Mouse (Mus musculus) gonadal fat pad, adult 2 months (tissue): ENCODE measurements around the gene Ruvbl2. TPM values are rescaled to one million over a fixed set of nuclear protein-coding genes. Genes with fewer than 3 reads are reported as not detected.

Experiments used
- DNase-seq: peaks from one replicate; pipeline ENCODE4 v3.0.0-alpha.2; 2012; ENCODE audit warnings: low read depth
- polyA plus RNA-seq: library from polyadenylated mRNA; depleted of rRNA; stranded (reverse); fragments of >200 nt; gene quantifications from 2 replicates; pipeline ENCODE4 v1.2.3, GENCODE M21; 2012

Ruvbl2 gene
- polyA plus RNA-seq, 1 experiment, result 47.8 TPM

DNA sequence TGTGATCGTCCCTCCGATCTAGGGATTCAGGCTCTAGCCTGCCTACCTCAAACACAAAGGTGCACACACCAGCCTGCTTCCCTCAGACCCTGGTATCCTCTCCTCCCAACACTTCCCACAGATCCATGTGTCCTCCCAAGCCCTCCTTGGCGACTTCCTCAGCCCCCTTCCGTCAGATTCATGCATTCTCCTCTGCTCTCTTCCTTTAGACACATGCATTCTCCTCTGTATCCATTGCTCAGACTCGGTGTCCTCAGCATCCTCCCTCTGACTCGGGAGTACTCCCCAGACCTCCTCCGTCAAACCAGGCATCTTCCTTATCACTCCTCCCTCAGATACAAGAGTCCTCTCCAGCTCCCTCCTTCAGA lies 4.1 kb downstream of the Ruvbl2 start:
- no peak for DNase-seq

DNA sequence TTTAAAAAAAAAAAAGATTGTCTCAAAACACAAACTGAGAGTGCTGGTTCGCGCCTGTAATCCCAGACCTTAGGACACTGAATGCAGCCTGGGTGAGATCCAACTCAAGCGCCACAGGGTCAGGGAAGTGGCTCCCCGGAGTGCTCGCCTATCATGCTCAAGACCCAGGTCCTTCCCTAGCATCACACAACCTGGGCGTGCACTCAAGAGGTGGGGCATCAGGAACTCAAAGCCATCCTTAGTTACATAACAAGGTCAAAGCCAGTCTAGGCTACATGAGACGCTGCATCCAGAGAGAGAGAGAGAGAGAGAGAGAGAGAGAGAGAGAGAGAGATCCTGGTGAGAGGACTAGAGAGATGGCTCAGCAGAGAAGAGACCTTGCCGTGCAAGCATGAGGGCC lies 11.3 kb downstream of the Ruvbl2 start:
- no peak for DNase-seq

DNA sequence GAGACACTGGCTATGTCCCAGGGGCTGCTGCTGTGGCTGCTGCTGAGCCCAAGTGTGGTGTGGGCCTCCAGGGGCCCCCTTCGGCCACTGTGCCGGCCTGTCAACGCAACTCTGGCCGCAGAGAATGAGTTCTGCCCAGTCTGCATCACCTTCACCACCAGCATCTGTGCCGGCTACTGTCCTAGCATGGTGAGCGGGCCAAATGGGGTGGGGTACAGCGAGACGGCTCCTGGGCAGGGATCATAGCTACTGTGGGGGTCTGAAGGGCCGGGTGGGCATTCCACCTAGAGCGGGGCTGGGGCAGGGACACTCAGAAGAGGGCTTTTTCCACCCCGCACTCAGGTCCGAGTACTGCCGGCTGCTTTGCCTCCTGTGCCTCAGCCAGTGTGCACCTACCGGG lies 16.7 kb downstream of the Ruvbl2 start:
- DNase-seq, result no peak

DNA sequence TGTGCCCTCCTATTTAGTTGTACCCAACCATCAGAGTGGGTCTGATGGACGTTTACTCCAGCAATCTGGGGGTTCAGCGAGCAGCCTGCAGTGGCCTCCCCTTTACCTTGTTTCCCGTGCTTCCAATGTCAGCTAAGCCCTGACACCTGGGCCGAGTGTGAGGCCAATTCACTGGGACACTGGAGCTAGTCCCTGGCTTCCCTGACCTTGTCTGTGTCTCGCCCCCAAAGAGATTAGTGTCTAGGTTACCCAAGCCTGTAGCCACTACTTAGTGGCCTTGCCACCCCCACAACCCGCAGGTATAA lies 17.3 kb downstream of the Ruvbl2 start, which contains the start of gene Lhb:
Gene Lhb, plus strand, starts transcription at position 206 of the 305 bp plus-strand sequence.
- no peak for DNase-seq

DNA sequence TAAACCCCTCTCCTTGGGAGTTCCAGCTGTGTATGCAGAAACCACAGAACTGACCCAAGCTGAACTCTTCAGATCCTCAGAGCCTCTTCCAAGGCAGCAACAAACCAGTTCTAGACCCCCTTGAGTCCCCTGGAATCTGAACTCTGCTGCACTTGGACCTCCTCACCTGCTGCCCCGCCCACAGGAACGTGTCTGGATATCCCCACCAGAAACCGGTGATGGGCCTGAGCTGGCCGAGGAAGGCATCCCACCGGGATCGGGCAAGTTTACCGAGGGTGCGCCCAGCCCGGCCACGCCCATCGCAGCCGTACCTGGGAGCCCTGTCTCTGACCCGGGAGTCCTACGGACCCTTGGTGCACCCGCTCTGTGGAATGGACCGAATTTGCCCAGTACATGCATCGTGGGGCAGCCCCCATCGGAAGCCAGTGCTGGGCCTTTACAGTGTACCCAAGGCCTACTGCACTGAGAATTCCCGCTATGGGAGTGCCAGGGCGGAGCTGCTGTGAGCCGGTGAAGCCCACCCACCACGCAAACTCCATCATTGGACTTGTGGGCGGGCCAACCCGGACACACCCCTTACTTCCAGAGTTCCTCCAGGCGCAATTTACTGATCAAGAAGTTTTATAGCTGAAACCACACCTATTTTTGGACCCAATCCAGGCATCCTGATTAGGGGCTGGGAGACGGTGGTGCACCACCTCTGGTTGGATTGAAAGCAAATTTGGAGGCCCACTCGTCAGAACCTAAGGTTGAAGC lies 17.9 kb downstream of the Ruvbl2 start:
- no peak for DNase-seq

DNA sequence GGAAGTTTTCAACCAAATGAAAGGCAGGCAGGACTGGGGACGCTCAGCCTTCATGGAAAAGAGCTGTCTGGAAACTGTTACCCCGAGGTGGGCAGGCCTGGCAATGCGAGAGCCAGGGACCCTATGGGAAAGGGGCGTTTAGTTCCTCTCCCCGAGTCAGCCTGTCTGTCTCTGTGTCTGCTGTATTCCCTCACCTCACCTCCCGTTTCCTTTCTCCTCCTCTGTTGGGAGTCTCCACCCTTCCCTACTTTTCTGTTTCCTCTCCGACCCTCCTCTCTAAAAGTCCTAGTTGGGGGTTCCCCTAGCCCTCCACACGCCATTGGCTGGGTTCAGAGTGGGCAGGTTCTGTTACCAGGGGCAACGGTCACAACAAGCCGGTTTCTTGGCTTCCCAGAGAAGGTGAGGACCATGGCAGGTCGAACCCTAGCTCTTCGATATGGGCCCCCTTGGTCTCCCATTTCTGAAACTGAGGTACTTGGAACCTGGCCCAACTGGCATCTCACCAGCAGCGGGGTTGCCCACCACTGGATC lies 19.9 kb downstream of the Ruvbl2 start:
- DNase-seq, result no peak

DNA sequence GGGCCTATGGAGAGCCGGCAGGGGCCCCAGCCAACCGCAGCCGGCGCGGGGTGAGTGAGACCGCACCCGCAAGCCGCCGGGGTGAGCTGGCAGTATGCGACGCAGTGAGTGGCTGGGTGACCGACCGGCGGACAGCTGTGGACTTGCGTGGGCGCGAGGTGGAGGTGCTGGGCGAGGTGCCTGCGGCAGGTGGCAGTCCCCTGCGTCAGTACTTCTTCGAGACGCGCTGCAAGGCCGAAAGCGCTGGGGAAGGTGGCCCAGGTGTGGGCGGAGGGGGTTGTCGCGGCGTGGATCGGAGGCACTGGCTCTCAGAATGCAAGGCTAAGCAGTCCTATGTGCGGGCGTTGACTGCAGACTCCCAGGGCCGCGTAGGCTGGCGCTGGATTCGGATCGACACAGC lies 22.3 kb downstream of the Ruvbl2 start:
- DNase-seq, result no peak

DNA sequence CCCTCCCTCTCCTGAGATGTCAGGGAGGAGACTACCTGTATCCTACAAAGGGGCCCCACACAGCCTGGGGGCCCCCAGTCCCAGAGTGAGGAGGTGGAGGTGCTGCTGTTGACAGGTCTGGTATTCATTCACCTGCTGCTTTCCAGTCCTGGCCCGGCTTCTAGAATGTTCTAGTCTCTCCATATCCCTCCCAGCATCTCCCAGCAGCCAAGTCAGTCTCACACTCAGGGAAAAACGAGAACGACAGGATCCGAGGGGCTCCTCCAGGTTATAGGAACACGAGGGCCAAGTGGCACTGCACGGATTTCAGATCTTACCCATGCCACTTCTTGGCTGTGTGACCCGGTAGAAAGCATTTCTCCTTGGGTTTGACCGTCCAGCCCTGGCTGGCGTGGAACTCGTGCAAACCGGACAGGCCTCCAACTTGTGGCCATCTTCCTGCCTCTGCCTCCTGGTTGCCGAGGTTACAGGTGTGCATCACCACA lies 23.1 kb downstream of the Ruvbl2 start:
- no peak for DNase-seq

DNA sequence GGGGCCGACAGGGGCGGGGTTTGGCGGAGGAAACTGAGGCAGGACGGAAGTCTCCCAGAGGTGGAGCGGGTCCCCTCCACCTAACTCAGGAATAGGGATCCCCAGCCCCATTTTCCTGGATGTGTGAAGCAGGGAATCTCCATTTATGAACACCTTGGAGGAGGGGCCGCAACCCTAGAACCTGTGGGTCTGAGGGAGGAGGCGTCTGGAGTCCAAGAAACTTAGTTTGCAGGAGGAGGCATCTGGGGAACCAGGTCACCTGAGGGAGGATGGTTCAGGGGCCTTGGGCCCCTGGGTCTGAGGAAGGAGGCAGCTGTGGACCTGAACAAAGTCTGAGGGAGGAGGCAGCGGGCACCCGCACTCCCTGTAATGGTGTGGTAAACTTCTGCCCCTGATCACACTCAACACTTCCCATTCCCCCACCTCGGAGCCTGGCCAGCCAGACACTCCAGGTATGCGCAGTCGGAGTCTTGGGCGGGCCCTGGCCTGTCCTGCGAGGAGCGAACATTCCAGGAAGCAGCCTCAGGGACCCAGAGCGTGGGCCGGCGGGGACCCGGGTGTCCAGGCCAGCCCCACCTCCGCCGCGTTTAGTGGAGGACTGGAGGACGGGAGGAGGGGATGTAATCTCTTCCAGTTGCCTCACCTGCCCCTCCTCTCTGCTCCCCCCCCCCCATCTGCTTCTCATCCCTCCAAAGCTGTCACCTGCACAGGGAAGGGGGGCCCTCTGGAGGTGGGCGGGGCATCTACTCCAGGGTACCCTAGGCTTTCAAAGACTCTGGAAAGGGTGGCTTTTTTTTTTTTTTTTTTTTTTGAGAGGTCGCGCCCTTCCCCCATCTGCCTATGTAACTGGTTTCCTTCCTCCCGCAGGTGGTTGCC lies 23.8 kb downstream of the Ruvbl2 start:
- DNase-seq, result no peak

DNA sequence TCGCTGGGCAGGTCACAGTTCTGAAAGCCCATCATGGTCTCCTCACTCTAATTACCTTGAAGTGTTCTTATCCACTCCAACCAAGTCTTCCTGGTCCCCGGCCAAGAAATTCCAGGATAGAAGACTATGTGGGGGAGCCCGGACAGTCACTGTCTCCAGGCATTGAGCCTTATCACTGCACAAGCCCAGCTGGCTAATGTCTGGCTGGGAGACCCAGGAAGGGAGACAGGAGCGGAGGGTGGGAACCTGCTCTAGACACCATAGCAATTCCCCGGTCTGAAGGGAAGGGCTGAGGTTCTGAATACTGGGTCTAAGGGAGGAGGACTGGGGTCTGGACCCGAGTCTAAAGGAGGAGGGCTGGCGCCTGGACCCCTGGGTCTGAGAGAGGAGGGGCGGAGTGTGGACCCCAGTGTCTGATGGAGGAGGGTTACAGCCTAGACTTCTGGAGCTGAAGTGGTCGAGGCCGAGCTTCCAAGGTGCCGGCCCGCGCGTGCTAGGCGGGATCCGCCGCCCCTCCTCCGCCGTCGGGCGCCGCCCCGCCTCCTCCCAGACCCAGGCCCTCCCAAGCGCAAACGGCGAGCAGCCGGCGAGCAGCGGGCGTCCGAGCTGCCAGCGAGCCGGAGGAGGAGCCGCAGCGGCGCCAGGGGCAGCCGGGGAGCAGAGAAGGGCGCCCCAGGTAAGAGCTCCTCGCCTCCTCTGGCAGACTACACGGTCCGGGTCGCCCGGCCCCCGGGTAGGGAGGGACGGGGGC lies 24.6 kb downstream of the Ruvbl2 start, which contains the start of gene Ntf5:
Gene Ntf5, plus strand, starts transcription at position 583 of the 751 bp plus-strand sequence.
- DNase-seq, result no peak

DNA sequence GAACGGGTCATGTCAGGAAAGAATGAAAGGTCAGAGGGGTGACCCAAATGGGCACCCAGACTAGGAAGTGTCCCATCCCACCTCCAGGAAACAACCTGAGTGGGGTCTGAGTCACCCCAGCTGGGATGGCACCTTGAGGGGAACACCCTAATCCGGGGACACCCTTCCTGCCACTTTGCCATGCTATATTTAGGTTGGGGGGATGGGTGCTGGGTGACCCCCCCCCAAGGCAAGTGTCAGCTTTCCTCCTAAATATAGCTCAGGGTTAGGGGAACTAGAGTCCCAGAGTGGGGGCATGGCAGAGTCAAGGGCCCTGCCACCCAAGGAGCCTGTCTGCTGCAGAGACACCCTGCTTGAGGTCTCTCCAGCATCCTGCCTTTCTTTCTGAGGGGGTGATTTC lies 25.5 kb downstream of the Ruvbl2 start:
- DNase-seq, result no peak

DNA sequence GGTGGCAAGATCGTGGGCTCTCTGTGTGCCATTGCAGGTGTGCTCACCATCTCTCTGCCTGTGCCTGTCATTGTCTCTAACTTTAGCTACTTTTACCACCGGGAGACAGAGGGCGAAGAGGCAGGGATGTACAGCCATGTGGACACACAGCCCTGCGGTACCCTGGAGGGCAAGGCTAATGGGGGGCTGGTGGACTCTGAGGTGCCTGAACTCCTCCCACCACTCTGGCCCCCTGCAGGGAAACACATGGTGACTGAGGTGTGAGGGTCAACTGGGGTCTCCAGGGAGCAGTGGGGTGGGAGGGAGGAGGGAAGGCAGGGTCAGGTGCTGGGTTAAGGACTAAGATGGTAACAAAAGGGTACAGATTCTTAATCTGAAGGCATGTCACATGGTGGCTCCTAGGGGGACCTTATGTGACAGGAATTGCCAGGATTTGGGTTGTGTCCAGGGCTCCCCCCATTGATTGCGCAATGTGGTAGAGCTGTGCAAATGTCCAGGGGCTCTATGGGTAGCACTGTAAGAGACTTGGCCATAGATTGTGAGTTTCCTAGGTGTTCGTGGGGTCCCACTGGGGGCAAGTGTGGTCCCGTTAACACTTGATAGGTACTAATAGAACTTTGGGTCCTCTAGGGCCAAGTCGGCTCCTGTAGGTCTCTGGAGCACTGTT lies 28.3 kb downstream of the Ruvbl2 start:
- DNase-seq, result no peak

DNA sequence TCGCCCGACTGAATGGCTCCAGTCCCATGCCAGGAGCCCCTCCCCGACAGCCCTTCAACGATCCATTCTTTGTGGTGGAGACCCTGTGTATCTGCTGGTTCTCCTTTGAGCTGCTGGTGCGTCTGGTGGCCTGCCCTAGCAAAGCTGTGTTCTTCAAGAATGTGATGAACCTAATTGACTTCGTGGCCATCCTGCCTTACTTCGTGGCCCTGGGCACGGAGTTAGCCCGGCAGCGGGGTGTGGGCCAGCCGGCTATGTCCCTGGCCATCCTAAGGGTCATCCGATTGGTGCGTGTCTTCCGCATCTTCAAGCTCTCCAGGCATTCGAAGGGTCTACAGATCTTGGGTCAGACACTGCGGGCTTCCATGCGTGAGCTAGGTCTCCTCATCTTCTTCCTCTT lies 28.9 kb downstream of the Ruvbl2 start:
- DNase-seq, result no peak

DNA sequence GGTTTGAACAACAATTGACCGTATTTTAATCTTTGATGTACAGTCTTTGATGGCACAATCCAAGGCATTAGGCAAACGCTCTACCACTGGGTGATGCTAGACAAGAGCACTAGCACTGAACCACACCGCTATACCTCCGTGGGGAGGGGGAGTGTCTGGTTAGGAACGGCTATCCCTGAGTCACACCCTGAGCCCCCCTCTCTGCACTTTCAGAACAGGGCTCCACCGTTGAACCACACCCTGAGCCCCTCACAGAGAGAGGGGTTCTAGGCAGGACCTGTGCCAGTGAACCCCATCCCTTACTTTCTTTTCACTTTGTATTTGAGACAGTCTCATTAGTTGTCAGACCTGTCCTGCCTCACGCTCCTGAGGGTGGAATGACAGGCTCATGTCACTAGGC lies 29.5 kb downstream of the Ruvbl2 start:
- no peak for DNase-seq

DNA sequence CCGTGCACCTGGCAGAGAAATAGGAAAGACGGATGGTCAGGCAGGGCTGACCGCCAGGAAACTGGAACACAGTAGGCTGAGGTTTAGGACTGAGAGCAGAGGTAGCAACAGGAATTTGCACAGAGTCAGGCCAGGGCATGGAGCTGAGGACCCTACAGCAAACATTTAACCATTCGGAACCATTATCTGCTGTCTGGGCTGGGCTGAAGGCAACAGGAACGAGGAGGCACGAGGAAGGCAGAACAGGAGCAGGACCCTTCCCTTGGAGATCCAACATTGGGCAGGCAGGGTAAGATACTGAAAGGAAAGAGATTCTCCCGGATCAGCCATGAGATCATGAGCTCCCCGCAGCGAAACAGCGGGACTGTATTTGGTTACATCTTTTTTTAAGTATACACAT lies 30.1 kb downstream of the Ruvbl2 start:
- DNase-seq, result no peak

DNA sequence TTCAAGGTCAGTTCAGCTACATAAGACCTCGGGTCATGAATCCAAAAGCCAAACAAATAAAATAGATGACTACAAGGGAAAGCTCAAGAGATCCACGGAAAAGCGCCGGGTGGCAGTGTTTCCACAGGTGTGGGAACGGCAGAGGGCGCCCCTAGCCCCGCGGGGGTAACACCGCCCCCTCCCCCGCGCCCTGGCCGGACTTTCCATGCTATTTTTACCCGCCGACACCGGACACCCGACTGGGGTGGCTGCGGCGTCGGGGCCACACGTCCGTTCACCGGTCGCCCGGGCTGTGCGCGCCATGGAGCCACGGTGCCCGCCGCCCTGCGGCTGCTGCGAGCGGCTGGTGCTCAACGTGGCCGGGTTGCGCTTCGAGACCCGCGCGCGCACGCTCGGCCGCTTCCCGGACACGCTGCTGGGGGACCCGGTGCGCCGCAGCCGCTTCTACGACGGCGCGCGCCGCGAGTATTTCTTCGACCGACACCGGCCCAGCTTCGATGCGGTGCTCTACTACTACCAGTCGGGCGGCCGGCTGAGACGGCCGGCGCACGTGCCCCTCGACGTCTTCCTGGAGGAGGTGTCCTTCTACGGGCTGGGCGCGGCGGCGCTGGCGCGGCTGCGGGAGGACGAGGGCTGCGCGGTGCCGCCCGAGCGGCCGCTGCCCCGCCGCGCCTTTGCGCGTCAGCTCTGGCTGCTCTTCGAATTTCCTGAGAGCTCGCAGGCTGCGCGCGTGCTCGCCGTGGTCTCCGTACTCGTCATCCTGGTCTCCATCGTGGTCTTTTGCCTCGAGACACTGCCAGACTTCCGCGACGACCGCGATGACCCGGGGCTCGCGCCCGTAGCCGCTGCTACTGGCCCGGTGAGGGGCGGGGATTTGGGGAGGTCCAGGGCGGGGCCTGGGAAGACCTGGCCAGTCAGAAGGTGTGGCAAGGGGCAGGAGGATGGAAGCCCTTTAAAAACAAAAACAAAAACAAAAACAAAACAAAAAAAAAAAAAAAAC lies 31.4 kb downstream of the Ruvbl2 start:
- DNase-seq, result no peak

DNA sequence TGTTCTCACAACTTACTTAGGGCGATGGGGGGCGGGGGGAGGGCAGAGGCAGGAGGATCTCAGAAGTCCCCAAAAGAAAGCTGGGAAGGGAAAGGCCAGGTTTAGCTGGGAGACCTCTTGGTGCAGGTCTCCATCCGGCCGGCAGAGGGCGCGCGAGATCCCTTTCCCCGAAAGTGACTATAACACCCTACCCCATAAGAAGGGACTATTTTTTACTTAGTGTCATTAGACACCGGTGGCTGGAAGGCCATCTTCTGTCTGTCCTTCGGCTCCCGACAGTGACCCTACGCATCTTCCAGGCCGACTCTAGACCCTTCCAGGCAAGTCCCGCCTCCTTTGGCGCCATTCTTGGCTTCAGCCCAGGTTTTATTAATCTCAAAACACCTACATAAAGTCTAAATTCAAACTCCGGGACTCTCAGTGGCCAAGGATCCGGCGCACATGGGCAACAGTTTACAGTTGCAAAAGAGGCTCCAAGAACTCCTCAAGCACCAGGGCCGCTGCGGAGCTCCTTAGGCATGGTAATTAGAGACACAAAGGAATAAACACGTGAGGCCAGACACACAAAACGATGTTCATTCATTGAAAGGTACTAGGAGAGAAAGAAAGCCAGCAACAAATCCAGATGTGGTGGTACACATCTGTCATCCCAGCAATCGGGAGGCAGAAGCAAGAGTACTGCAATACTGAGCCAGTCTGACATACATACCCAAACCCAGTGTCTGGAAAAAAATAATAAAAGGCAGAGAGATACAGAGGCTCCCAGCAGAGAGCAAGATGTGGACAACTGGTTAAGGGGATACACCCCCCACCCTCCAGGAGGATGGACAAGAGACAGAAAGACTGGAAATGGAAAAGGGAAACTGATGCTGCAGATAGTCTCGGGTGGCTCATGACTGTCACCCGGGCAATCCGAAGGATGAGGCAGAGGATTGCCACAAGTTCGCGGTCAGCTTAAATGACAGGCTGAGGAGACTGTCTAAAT lies 32.5 kb downstream of the Ruvbl2 start, which contains the start of gene Kcna7:
Gene Kcna7, plus strand, starts transcription at position 563 of the 985 bp plus-strand sequence.
- DNase-seq, result no peak

DNA sequence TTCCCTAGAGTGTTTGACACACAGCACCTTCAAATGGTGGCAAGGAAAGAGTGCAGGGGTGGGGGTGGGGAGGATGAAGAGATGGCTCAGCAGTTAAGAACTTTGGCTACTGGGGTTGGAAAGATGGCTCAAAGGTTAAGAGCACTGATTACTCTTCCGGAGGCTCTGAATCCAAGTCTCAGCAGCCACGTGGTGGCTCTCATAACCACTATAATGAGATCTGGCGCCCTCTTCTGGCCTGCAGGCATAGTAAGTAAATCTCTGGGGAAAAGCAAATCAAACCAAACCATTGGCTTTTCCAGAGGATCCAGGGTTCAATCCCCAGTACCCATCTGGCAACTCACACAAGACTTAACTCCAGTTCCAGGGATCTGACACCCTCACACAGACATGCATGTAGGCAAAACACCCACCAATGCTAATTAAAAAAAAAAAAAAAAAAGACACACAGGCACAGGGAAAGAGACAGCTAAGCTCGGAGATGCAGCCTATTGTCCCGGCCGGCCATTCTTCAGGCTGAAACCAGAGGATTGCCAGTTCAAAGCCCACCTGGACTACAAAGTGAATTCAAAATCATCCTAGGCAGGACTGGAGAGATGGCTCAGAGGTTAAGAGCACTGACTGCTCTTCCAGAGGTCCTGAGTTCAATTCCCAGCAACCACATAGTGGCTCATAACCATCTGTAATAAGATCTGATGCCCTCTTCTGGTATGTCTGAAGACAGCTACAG lies 34.2 kb downstream of the Ruvbl2 start:
- no peak for DNase-seq
